Mouse (Mus musculus) midbrain, embryonic 14.5 days (tissue): Measurements from ENCODE around the gene Notch1. TPM values are rescaled to one million over a fixed set of nuclear protein-coding genes. Genes with fewer than 3 reads are reported as not detected.
A peak's percentile ranks its signal among the peaks of the same experiment; 100 is the strongest.

ENCODE experiments used
- ATAC-seq: fragments of 200-750 bp; cut with Nextera tagmentation; 2 replicates; pipeline ENCODE4 v1.8.0; 2017; ENCODE audit warnings: moderate number of reproducible peaks, moderate library complexity; ENCODE audit not compliant: low FRiP score, low TSS enrichment
- DNase-seq: peaks from one replicate; pipeline ENCODE4 v3.0.0-alpha.2; 2015
- H3K27ac ChIP-seq: fragments of 300-500 bp; sonication (generic); replicated peaks from 2 replicates; pipeline ENCODE4 v1.5.1; 2014; ENCODE audit warnings: mild to moderate bottlenecking, low read depth, low read length, moderate library complexity
- H3K27me3 ChIP-seq: fragments of 300-500 bp; sonication (generic); 2 replicates; pipeline ENCODE4 v1.6.1; 2014; ENCODE audit warnings: low read length, control low read depth, mixed read lengths; ENCODE audit not compliant: control insufficient read depth, insufficient read depth
- H3K36me3 ChIP-seq: fragments of 300-500 bp; sonication (generic); 2 replicates; pipeline ENCODE4 v1.6.1; 2014; ENCODE audit warnings: low read length, control low read depth; ENCODE audit not compliant: control insufficient read depth, insufficient read depth
- H3K4me1 ChIP-seq: fragments of 300-500 bp; sonication (generic); 2 replicates; pipeline ENCODE4 v1.6.1; 2014; ENCODE audit warnings: mild to moderate bottlenecking, antibody characterized with exemption, low read length, control low read depth; ENCODE audit not compliant: control insufficient read depth, insufficient read depth
- H3K4me2 ChIP-seq: fragments of 300-500 bp; sonication (generic); 2 replicates; pipeline ENCODE4 v1.6.1; 2014; ENCODE audit warnings: mild to moderate bottlenecking, low read length, moderate library complexity
- H3K4me3 ChIP-seq: fragments of 300-500 bp; sonication (generic); replicated peaks from 2 replicates; pipeline ENCODE4 v1.5.1; 2014; ENCODE audit warnings: low read depth, low read length
- H3K9ac ChIP-seq: fragments of 300-500 bp; sonication (generic); replicated peaks from 2 replicates; pipeline ENCODE4 v1.6.1; 2014; ENCODE audit warnings: mild to moderate bottlenecking, low read length, moderate library complexity
- H3K9me3 ChIP-seq: fragments of 300-500 bp; sonication (generic); 2 replicates; pipeline ENCODE4 v1.6.1; 2016; ENCODE audit warnings: low read length, control low read depth, mixed read lengths; ENCODE audit not compliant: control insufficient read depth
- WGBS: fragments of 180-500 bp; shearing (Covaris S2); extraction: QIAGEN DNeasy Blood & Tissue Kit; methylation state at CpG from one replicate; pipeline ENCODE4 v1.1.7; 2014; 5-methylcytosine and 5-hydroxymethylcytosine counted together
- polyA plus RNA-seq: library from polyadenylated mRNA; unstranded; fragments of >200 nt; fragmentation: Nextera tagmentation; extraction: Ambion mirVana; gene quantifications from 2 replicates; pipeline ENCODE4 v1.2.1, GENCODE M21; 2014

The Notch1 gene
- polyA plus RNA-seq, 1 experiment from 2014 or later, result 33.9 TPM

GRCm38 (mm10) chr2:26475505-26476430 lies 40.7 kb downstream of the Notch1 start:
- WGBS, result 64% methylated on average over 13 of the region's 13 CpGs
- H3K27me3 ChIP-seq, result no peaks in the 10 kb centered on the region
- peak overlapping the region; percentile 75 for H3K27ac ChIP-seq
- ATAC-seq, result peak; percentile 71; the same call in 1 of the 2 replicates
- DNase-seq, result peak; percentile 67
- no peak overlapping the region for H3K4me3 ChIP-seq
- H3K9ac ChIP-seq, result no peak overlapping the region; the same call in 1 of the 2 replicates
- no peaks in the 10 kb centered on the region for H3K9me3 ChIP-seq
- peaks cover 68% of the 10 kb centered on the region for H3K36me3 ChIP-seq
- peaks cover 26% of the 10 kb centered on the region for H3K4me1 ChIP-seq
- H3K4me2 ChIP-seq, result no peak overlapping the region

- peak overlapping the region; percentile 75 for H3K27ac ChIP-seq
- no peaks in the 10 kb centered on the region for H3K27me3 ChIP-seq
- DNase-seq (no peak), ATAC-seq (no peak)
- 31% methylated on average over 9 of the region's 9 CpGs for WGBS
- peaks cover 68% of the 10 kb centered on the region for H3K36me3 ChIP-seq
- H3K4me2 ChIP-seq, result no peak overlapping the region
- H3K9me3 ChIP-seq, result no peaks in the 10 kb centered on the region
- peaks cover 26% of the 10 kb centered on the region for H3K4me1 ChIP-seq
- no peak overlapping the region for H3K4me3 ChIP-seq
- no peak overlapping the region; the same call in 1 of the 2 replicates for H3K9ac ChIP-seq
These were observed 41.5 kb downstream of the Notch1 start for GRCm38 (mm10) chr2:26474789-26475504.

GRCm38 (mm10) chr2:26472312-26473090 lies 44.0 kb downstream of the Notch1 start:
- 94% methylated on average over 11 of the region's 11 CpGs for WGBS
- Histone ChIP-seq H3K36me3 (peaks cover 70% of the 10 kb centered on the region), H3K9ac (no peak overlapping the region), H3K27ac (no peak overlapping the region), H3K9me3 (no peaks in the 10 kb centered on the region), H3K4me2 (no peak overlapping the region), H3K4me3 (no peak overlapping the region), H3K4me1 (peaks cover 15% of the 10 kb centered on the region), H3K27me3 (no peaks in the 10 kb centered on the region)
- ATAC-seq (no peak), DNase-seq (no peak)

GRCm38 (mm10) chr2:26471652-26472285 lies 44.7 kb downstream of the Notch1 start:
- Histone ChIP-seq H3K9ac (no peak overlapping the region), H3K4me1 (peaks cover 15% of the 10 kb centered on the region), H3K4me3 (no peak overlapping the region), H3K27ac (no peak overlapping the region), H3K4me2 (no peak overlapping the region), H3K9me3 (no peaks in the 10 kb centered on the region), H3K36me3 (peaks cover 69% of the 10 kb centered on the region), H3K27me3 (no peaks in the 10 kb centered on the region)
- 92% methylated on average over 6 of the region's 6 CpGs for WGBS
- ATAC-seq (no peak), DNase-seq (no peak)

- peaks cover 64% of the 10 kb centered on the region for H3K36me3 ChIP-seq
- no peak overlapping the region for H3K27ac ChIP-seq
- H3K4me3 ChIP-seq, result no peak overlapping the region
- WGBS, result 95% methylated on average over 17 of the region's 17 CpGs
- H3K27me3 ChIP-seq, result no peaks in the 10 kb centered on the region
- H3K4me2 ChIP-seq, result no peak overlapping the region
- no peaks in the 10 kb centered on the region for H3K9me3 ChIP-seq
- no peak overlapping the region for H3K9ac ChIP-seq
- no peak for ATAC-seq
- peaks cover 12% of the 10 kb centered on the region for H3K4me1 ChIP-seq
- no peak for DNase-seq
These were observed 45.5 kb downstream of the Notch1 start for GRCm38 (mm10) chr2:26470967-26471366.

- 98% methylated on average over 15 of the region's 15 CpGs for WGBS
- no peak overlapping the region for H3K9ac ChIP-seq
- H3K4me2 ChIP-seq, result no peak overlapping the region
- DNase-seq (no peak), ATAC-seq (no peak)
- H3K9me3 ChIP-seq, result no peaks in the 10 kb centered on the region
- H3K4me3 ChIP-seq, result no peak overlapping the region
- no peaks in the 10 kb centered on the region for H3K27me3 ChIP-seq
- peaks cover 83% of the 10 kb centered on the region for H3K36me3 ChIP-seq
- no peaks in the 10 kb centered on the region for H3K4me1 ChIP-seq
- no peak overlapping the region for H3K27ac ChIP-seq
These were observed 48.1 kb downstream of the Notch1 start for GRCm38 (mm10) chr2:26468376-26468775.

- Histone ChIP-seq H3K27ac (no peak overlapping the region), H3K9ac (no peak overlapping the region), H3K27me3 (no peaks in the 10 kb centered on the region), H3K36me3 (peaks cover 79% of the 10 kb centered on the region), H3K4me3 (no peak overlapping the region), H3K9me3 (no peaks in the 10 kb centered on the region), H3K4me1 (no peaks in the 10 kb centered on the region), H3K4me2 (no peak overlapping the region)
- ATAC-seq (no peak), DNase-seq (no peak)
- WGBS, result 97% methylated on average over 6 of the region's 6 CpGs
These were observed 53.1 kb downstream of the Notch1 start for GRCm38 (mm10) chr2:26463412-26463811.

- Histone ChIP-seq H3K27ac (no peak overlapping the region), H3K4me1 (no peaks in the 10 kb centered on the region), H3K9me3 (no peaks in the 10 kb centered on the region), H3K4me3 (no peak overlapping the region), H3K27me3 (no peaks in the 10 kb centered on the region), H3K4me2 (no peak overlapping the region), H3K9ac (no peak overlapping the region), H3K36me3 (peaks cover 77% of the 10 kb centered on the region)
- ATAC-seq (no peak), DNase-seq (no peak)
- WGBS, result 83% methylated on average over 3 of the region's 3 CpGs
These were observed 53.5 kb downstream of the Notch1 start for GRCm38 (mm10) chr2:26462980-26463379.
